Mouse (Mus musculus) ES-E14 (cell line): ENCODE data around the gene Mrpl42. TPM values are rescaled to one million over a fixed set of nuclear protein-coding genes. Genes with fewer than 3 reads are reported as not detected.

ENCODE experiments used
- DNase-seq: peaks from one replicate; pipeline ENCODE4 v3.0.0-alpha.2; 2013; ENCODE audit warnings: low read depth, low spot score
- H3K27ac ChIP-seq: 2 replicates; pipeline ENCODE4 v1.5.1; 2012; ENCODE audit warnings: low read depth, mild to moderate bottlenecking, low read length, moderate library complexity, mixed read lengths; ENCODE audit not compliant: poor library complexity, insufficient read depth, severe bottlenecking
- H3K36me3 ChIP-seq: 2 replicates; pipeline ENCODE4 v1.6.1; 2012; ENCODE audit warnings: mild to moderate bottlenecking, low read length, moderate library complexity, mixed read lengths; ENCODE audit not compliant: control insufficient read depth, poor library complexity, insufficient read depth, severe bottlenecking
- H3K4me1 ChIP-seq, 2 experiments: fragments of 150-350 bp in 1 of 2; sonication (generic) in 1 of 2; 2 replicates each; pipeline ENCODE4 v1.6.1; 2012; ENCODE audit warnings: low read length in 2 of 2, mild to moderate bottlenecking in 1 of 2, mixed read lengths in 1 of 2; ENCODE audit not compliant: control insufficient read depth in 2 of 2, insufficient read depth in 2 of 2, poor library complexity in 1 of 2
- H3K4me3 ChIP-seq, 2 experiments: fragments of 150-350 bp in 1 of 2; sonication (generic) in 1 of 2; 2 replicates each; pipeline ENCODE4 v1.5.1; 2012; ENCODE audit warnings: low read length in 2 of 2, low read depth in 1 of 2, mild to moderate bottlenecking in 1 of 2, mixed read lengths in 1 of 2; ENCODE audit not compliant: insufficient read depth in 1 of 2, poor library complexity in 1 of 2, severe bottlenecking in 1 of 2
- H3K9ac ChIP-seq: 2 replicates; pipeline ENCODE4 v1.6.1; 2012; ENCODE audit warnings: low read depth, mild to moderate bottlenecking, low read length, mixed read lengths; ENCODE audit not compliant: poor library complexity, insufficient read depth, severe bottlenecking
- H3K9me3 ChIP-seq: fragments of 150-350 bp; sonication (generic); 2 replicates; pipeline ENCODE4 v1.6.1; 2012; ENCODE audit warnings: low read depth, mild to moderate bottlenecking, low read length; ENCODE audit not compliant: control insufficient read depth, insufficient read depth
- CHD2 ChIP-seq: IDR thresholded peaks from 2 replicates; pipeline ENCODE4 v1.6.1; 2014; ENCODE audit warnings: mild to moderate bottlenecking, low read depth, low read length, inconsistent platforms
- HCFC1 ChIP-seq: IDR thresholded peaks from 2 replicates; pipeline ENCODE4 v1.6.1; 2012; ENCODE audit warnings: low read length, inconsistent platforms, borderline replicate concordance; ENCODE audit not compliant: insufficient read depth
- MAFK ChIP-seq: IDR thresholded peaks from 2 replicates; pipeline ENCODE4 v1.6.1; 2014; ENCODE audit warnings: mild to moderate bottlenecking, low read depth, low read length, inconsistent platforms; ENCODE audit not compliant: insufficient read depth
- ZC3H11A ChIP-seq: IDR thresholded peaks from 2 replicates; pipeline ENCODE4 v1.6.1; 2012; ENCODE audit warnings: low read depth, mild to moderate bottlenecking, inconsistent platforms, low read length, borderline replicate concordance
- ZNF384 ChIP-seq: IDR thresholded peaks from 2 replicates; pipeline ENCODE4 v1.6.1; 2012; ENCODE audit warnings: low read depth, low read length, inconsistent platforms
- in situ Hi-C, 2 experiments: fragments of 600-800 bp; cut with MboI; formaldehyde crosslinking; loops; one replicate each; pipeline ENCODE4 v1.15.1; 2025; ENCODE audit warnings: low sequenced_read_pairs in 2 of 2, inconsistent platforms in 1 of 2; ENCODE audit not compliant: unreplicated experiment in 2 of 2
- total RNA-seq: library from RNA; depleted of rRNA; stranded (reverse); fragments of 300-350 nt; gene quantifications from 2 replicates; pipeline ENCODE4 v1.2.3, GENCODE M21; 2012

Gene Mrpl42
- total RNA-seq, 1 experiment: 163 TPM

GRCm38 (mm10) chr10:95509263-95509662 lies 7.5 kb upstream of the Mrpl42 start:
- in situ Hi-C loops: no loop called here
- no peak overlapping the region for H3K9ac ChIP-seq
- H3K36me3 ChIP-seq: no peaks in the 10 kb centered on the region; the same call in 1 of the 2 replicates
- no peak for DNase-seq
- H3K4me1 ChIP-seq: peaks cover 2 to 3% of the 10 kb centered on the region in 2 experiments; a peak in 3 of 4 replicates
- H3K27ac ChIP-seq: no peak overlapping the region
- no peaks in the 10 kb centered on the region for H3K9me3 ChIP-seq
- TF ChIP-seq HCFC1 (no peak), ZNF384 (no peak), CHD2 (no peak), MAFK (no peak), ZC3H11A (no peak)
- H3K4me3 ChIP-seq: no peak overlapping the region

- H3K4me1 ChIP-seq: peaks cover under 1 to 3% of the 10 kb centered on the region in 2 experiments; a peak in 3 of 4 replicates
- no peak overlapping the region for H3K27ac ChIP-seq
- H3K36me3 ChIP-seq: no peaks in the 10 kb centered on the region; the same call in 1 of the 2 replicates
- no peak for DNase-seq
- H3K9me3 ChIP-seq: no peaks in the 10 kb centered on the region
- H3K4me3 ChIP-seq: no peak overlapping the region
- H3K9ac ChIP-seq: no peak overlapping the region
- in situ Hi-C loops: no loop called here
- TF ChIP-seq CHD2 (no peak), HCFC1 (no peak), MAFK (no peak), ZC3H11A (no peak), ZNF384 (no peak)
These were observed 7.1 kb upstream of the Mrpl42 start for GRCm38 (mm10) chr10:95508793-95509192.

GRCm38 (mm10) chr10:95508126-95508525 lies 6.4 kb upstream of the Mrpl42 start:
- Histone ChIP-seq H3K27ac (no peak overlapping the region), H3K9ac (no peak overlapping the region), H3K36me3 (no peaks in the 10 kb centered on the region; the same call in 1 of the 2 replicates), H3K4me3 (no peak overlapping the region), H3K9me3 (no peaks in the 10 kb centered on the region), H3K4me1 (peaks cover 0 to 3% of the 10 kb centered on the region in 2 experiments; a peak in 3 of 4 replicates)
- DNase-seq: no peak
- TF ChIP-seq ZNF384 (no peak), MAFK (no peak), HCFC1 (no peak), CHD2 (no peak), ZC3H11A (no peak)
- in situ Hi-C loops: no loop called here

- DNase-seq: no peak
- H3K4me3 ChIP-seq: no peak overlapping the region
- in situ Hi-C loops: no loop called here
These were observed 2.6 kb upstream of the Mrpl42 start for GRCm38 (mm10) chr10:95504341-95504740.

More at GRCm38 (mm10) chr10:95504341-95504740, 2.6 kb upstream of the Mrpl42 start:
- Histone ChIP-seq H3K9me3 (no peaks in the 10 kb centered on the region), H3K4me1 (peaks cover 0 to 8% of the 10 kb centered on the region in 2 experiments), H3K9ac (no peak overlapping the region), H3K27ac (no peak overlapping the region), H3K36me3 (no peaks in the 10 kb centered on the region; the same call in 1 of the 2 replicates)
- no peak for TF ChIP-seq CHD2
- no peak for TF ChIP-seq MAFK
- TF ChIP-seq HCFC1: no peak
- TF ChIP-seq ZNF384: no peak
